Mouse (Mus musculus): ENCODE results near the gene Gbp4.

Gene Gbp4

GRCm38 (mm10) chr5:105139409-105140088 is at the start of gene Gbp4, which contains the start of the genes Gbp9 and Gbp8:
TSS of gene Gbp4 (minus strand) at chr5:105139586.
TSS of gene Gbp9 (minus strand) at chr5:105139539.
TSS of gene Gbp8 (minus strand) at chr5:105139540.
- 33% methylated on average over 2 of the region's 2 CpGs for WGBS

GRCm38 (mm10) chr5:105156582-105156981 is 17.2 kb upstream of the Gbp4 start:
- WGBS = 70% methylated on average over 5 of the region's 5 CpGs

GRCm38 (mm10) chr5:105148062-105148461 is 8.7 kb upstream of the Gbp4 start:
- 65% methylated on average over 2 of the region's 2 CpGs for WGBS

GRCm38 (mm10) chr5:105145731-105146130 is 6.3 kb upstream of the Gbp4 start:
- 45% methylated on average over 3 of the region's 3 CpGs for WGBS

GRCm38 (mm10) chr5:105140089-105140810 is 864 bp upstream of the Gbp4 start:
- 55% methylated on average over 2 of the region's 2 CpGs for WGBS

- 83% methylated on average over 1 of the region's 1 CpGs for WGBS
Observed at GRCm38 (mm10) chr5:105138906-105139305, 480 bp downstream of the Gbp4 start.

GRCm38 (mm10) chr5:105136706-105137304 is 2.6 kb downstream of the Gbp4 start:
- WGBS = 52% methylated on average over 3 of the region's 3 CpGs

GRCm38 (mm10) chr5:105121731-105122130 is 17.7 kb downstream of the Gbp4 start:
- WGBS = 48% methylated on average over 6 of the region's 6 CpGs

GRCm38 (mm10) chr5:105115740-105116139 is 23.6 kb downstream of the Gbp4 start:
- 75% methylated on average over 2 of the region's 2 CpGs for WGBS

- 91% methylated on average over 2 of the region's 2 CpGs for WGBS
Observed at GRCm38 (mm10) chr5:105114696-105115095, 24.7 kb downstream of the Gbp4 start.

GRCm38 (mm10) chr5:105113656-105114055 is 25.7 kb downstream of the Gbp4 start:
- WGBS = 88% methylated on average over 5 of the region's 5 CpGs

GRCm38 (mm10) chr5:105110271-105110852 is 29.0 kb downstream of the Gbp4 start:
- WGBS = 20% methylated on average over 4 of the region's 4 CpGs

GRCm38 (mm10) chr5:105109775-105110174 is 29.6 kb downstream of the Gbp4 start:
- 47% methylated on average over 1 of the region's 1 CpGs for WGBS

GRCm38 (mm10) chr5:105105689-105106088 is 33.7 kb downstream of the Gbp4 start:
- whole genome bisulfite sequencing = 82% methylated on average over 2 of the region's 2 CpGs
